Mouse (Mus musculus) retina, adult 2 months (tissue): ENCODE results near the gene Piwil1.

ENCODE experiments used
- DNase-seq: peaks from one replicate; pipeline ENCODE4 v3.0.0-alpha.2; 2012; ENCODE audit warnings: low read depth, low spot score

Gene Piwil1

GRCm38 (mm10) chr5:128702224-128702623, at the start of gene Piwil1:
Gene Piwil1 (plus strand): TSS chr5:128702524.
- DNase-seq, result no peak

GRCm38 (mm10) chr5:128656496-128657135, 45.7 kb upstream of the Piwil1 start:
- DNase-seq, result no peak

GRCm38 (mm10) chr5:128660101-128660500, 42.2 kb upstream of the Piwil1 start:
- DNase-seq, result no peak

GRCm38 (mm10) chr5:128662881-128663280, 39.4 kb upstream of the Piwil1 start:
- DNase-seq, result no peak

GRCm38 (mm10) chr5:128663976-128664375, 38.3 kb upstream of the Piwil1 start:
- no peak for DNase-seq

GRCm38 (mm10) chr5:128665045-128665444, 37.3 kb upstream of the Piwil1 start:
- no peak for DNase-seq

GRCm38 (mm10) chr5:128667303-128667702, 35.0 kb upstream of the Piwil1 start:
- DNase-seq, result no peak

GRCm38 (mm10) chr5:128674124-128674523, 28.2 kb upstream of the Piwil1 start:
- no peak for DNase-seq

GRCm38 (mm10) chr5:128677373-128677772, 25.0 kb upstream of the Piwil1 start:
- DNase-seq, result no peak

- DNase-seq, result no peak
These were observed 24.5 kb upstream of the Piwil1 start for GRCm38 (mm10) chr5:128677861-128678260.

- no peak for DNase-seq
These were observed 20.9 kb upstream of the Piwil1 start for GRCm38 (mm10) chr5:128681456-128681855.

GRCm38 (mm10) chr5:128684192-128684591, 18.1 kb upstream of the Piwil1 start:
- no peak for DNase-seq

GRCm38 (mm10) chr5:128684621-128685020, 17.7 kb upstream of the Piwil1 start:
- DNase-seq, result no peak

- no peak for DNase-seq
These were observed 15.2 kb upstream of the Piwil1 start for GRCm38 (mm10) chr5:128687139-128687538.

GRCm38 (mm10) chr5:128694107-128694506, 8.2 kb upstream of the Piwil1 start:
- DNase-seq, result no peak

GRCm38 (mm10) chr5:128694611-128695325, 7.6 kb upstream of the Piwil1 start:
- DNase-seq, result no peak

GRCm38 (mm10) chr5:128696824-128697223, 5.5 kb upstream of the Piwil1 start:
- no peak for DNase-seq

- no peak for DNase-seq
These were observed 1.6 kb upstream of the Piwil1 start for GRCm38 (mm10) chr5:128700716-128701115.

- no peak for DNase-seq
These were observed 1.4 kb downstream of the Piwil1 start for GRCm38 (mm10) chr5:128703688-128704087.

- DNase-seq, result no peak
These were observed 2.0 kb downstream of the Piwil1 start for GRCm38 (mm10) chr5:128704134-128704904.

GRCm38 (mm10) chr5:128706467-128706866, 4.1 kb downstream of the Piwil1 start:
- no peak for DNase-seq

GRCm38 (mm10) chr5:128707271-128707670, 4.9 kb downstream of the Piwil1 start:
- DNase-seq, result no peak
